Mouse (Mus musculus) left cerebral cortex, postnatal 14 days (tissue): ENCODE results near the gene Serpina12. TPM values are rescaled to one million over a fixed set of nuclear protein-coding genes. Genes with fewer than 3 reads are reported as not detected.

Experiments
- DNase-seq, 2 experiments: peaks; one replicate each; pipeline ENCODE4 v3.0.0; 2021 to 2022; ENCODE audit warnings: low spot score in 2 of 2, mixed read lengths in 1 of 2
- intact Hi-C: fragments of 180-260 bp; cut with DNase I; formaldehyde crosslinking; loops from one replicate; pipeline ENCODE4 v1.15.1; 2025
- total RNA-seq, 2 experiments: library from RNA; stranded (reverse); gene quantifications; 2 replicates each; pipeline ENCODE4 v1.2.3; 2021

The Serpina12 gene
- total RNA-seq, 2 experiments from 2014 or later, result not detected

- DNase-seq, result no peak
Observed at GRCm38 (mm10) chr12:104029986-104030385, 14.3 kb downstream of the Serpina12 start.

GRCm38 (mm10) chr12:104015280-104015679, 29.0 kb downstream of the Serpina12 start:
- intact Hi-C loops, result no loop called here
- DNase-seq, result no peak

More at GRCm38 (mm10) chr12:104029986-104030385, 14.3 kb downstream of the Serpina12 start:
- intact Hi-C loops, result no loop called here

GRCm38 (mm10) chr12:104013620-104014019, 30.6 kb downstream of the Serpina12 start, which contains the start of gene Serpina9:
Gene Serpina9 (minus strand): TSS chr12:104013755.
- intact Hi-C loops, result no loop called here
- DNase-seq, result no peak

GRCm38 (mm10) chr12:104004689-104005088, 39.6 kb downstream of the Serpina12 start:
- intact Hi-C loops, result no loop called here
- DNase-seq, result no peak

- intact Hi-C loops, result no loop called here
- DNase-seq, result no peak
Observed at GRCm38 (mm10) chr12:104003238-104003612, 41.0 kb downstream of the Serpina12 start.

GRCm38 (mm10) chr12:104002569-104003237, 41.5 kb downstream of the Serpina12 start:
- no peak for DNase-seq
- intact Hi-C loops, result no loop called here

- intact Hi-C loops, result no loop called here
- no peak for DNase-seq
Observed at GRCm38 (mm10) chr12:104000594-104000993, 43.6 kb downstream of the Serpina12 start.

GRCm38 (mm10) chr12:103999611-104000010, 44.6 kb downstream of the Serpina12 start:
- intact Hi-C loops, result loop anchor here (5.0 kb wide), 1 partner anchor 418 kb away; no protein-coding TSS in a partner anchor
- DNase-seq, result peak; percentile 40 to 52

- no peak for DNase-seq
- intact Hi-C loops, result loop anchor here (5.0 kb wide), 1 partner anchor 421 kb away; no protein-coding TSS in a partner anchor
Observed at GRCm38 (mm10) chr12:103996513-103996912, 47.7 kb downstream of the Serpina12 start.

- peak; percentile 89 to 91 for DNase-seq
Observed at GRCm38 (mm10) chr12:103995292-103996072, 48.8 kb downstream of the Serpina12 start.

GRCm38 (mm10) chr12:103992945-103993344, 51.3 kb downstream of the Serpina12 start:
- peak in 1 of 2 experiments; percentile 44 for DNase-seq

More at GRCm38 (mm10) chr12:103995292-103996072, 48.8 kb downstream of the Serpina12 start:
- intact Hi-C loops, result loop anchor here (1.0 to 5.0 kb wide), 2 partner anchors 74 to 422 kb away; no protein-coding TSS in a partner anchor

GRCm38 (mm10) chr12:103989857-103990256, 54.4 kb downstream of the Serpina12 start, which contains the start of gene Serpina11:
Gene Serpina11 (minus strand): TSS chr12:103989957.
- intact Hi-C loops, result no loop called here
- no peak for DNase-seq

More at GRCm38 (mm10) chr12:103992945-103993344, 51.3 kb downstream of the Serpina12 start:
- intact Hi-C loops, result no loop called here

GRCm38 (mm10) chr12:103989514-103989767, 54.8 kb downstream of the Serpina12 start:
- intact Hi-C loops, result no loop called here
- no peak for DNase-seq

- intact Hi-C loops, result no loop called here
- no peak for DNase-seq
Observed at GRCm38 (mm10) chr12:103988754-103989513, 55.3 kb downstream of the Serpina12 start.

GRCm38 (mm10) chr12:103985868-103986267, 58.4 kb downstream of the Serpina12 start:
- intact Hi-C loops, result no loop called here
- DNase-seq, result no peak

GRCm38 (mm10) chr12:103984935-103985334, 59.3 kb downstream of the Serpina12 start:
- intact Hi-C loops, result no loop called here
- DNase-seq, result peak; percentile 77 to 79

GRCm38 (mm10) chr12:103981646-103982360, 62.4 kb downstream of the Serpina12 start:
- peak in 1 of 2 experiments; percentile 50 for DNase-seq
- intact Hi-C loops, result no loop called here
